Mouse (Mus musculus): ENCODE results near the gene Phkb.

DNA sequence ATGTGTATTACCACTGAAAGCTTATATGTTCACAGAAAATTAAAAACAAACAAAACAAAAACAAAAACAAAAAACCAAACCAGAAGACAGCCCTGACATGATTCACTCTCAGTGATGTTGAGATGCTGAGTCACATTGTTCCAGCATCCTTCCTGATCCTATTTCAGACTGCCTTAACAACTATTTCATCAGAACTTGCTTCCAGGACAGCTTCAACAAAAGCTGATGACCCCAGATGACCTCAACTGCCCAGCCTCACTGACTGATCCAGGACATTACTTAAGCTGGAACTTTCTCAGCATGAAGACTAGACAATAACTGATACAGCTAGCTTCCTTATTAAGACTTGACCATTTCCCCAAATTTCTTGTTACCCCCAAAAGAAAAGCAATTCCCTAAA lies 165.7 kb downstream of the Phkb start:
- TF ChIP-seq CTCF (IDR thresholded peaks at IDR 0.05; ENCODE audit: extremely low read depth, insufficient read length, insufficient replicate concordance, low read depth, low read length): no peak
- TF ChIP-seq POLR2A (IDR thresholded peaks at IDR 0.05; ENCODE audit: low read depth, low read length): no peak

All from small intestine, adult 2 months (tissue).